Mouse (Mus musculus): ENCODE measurements around the gene Dars. TPM values are rescaled to one million over a fixed set of nuclear protein-coding genes. Genes with fewer than 3 reads are reported as not detected.
A peak's percentile ranks its signal among the peaks of the same experiment; 100 is the strongest.

Dars gene
- 10 to 100 TPM; 81.5 to 92.3 TPM for total RNA-seq (2021)
- long read RNA-seq, experiment 1, transcript Dars-201 (16 exons, 2,175 nt), result major isoform, 156 of 163 reads
- long read RNA-seq, experiment 1, partial matches to known transcripts, result 2 of 163 reads
- long read RNA-seq, experiment 1, other reads (novel, unspliced or antisense), result 5 of 163 reads
- long read RNA-seq, experiment 2, transcript Dars-201 (16 exons, 2,175 nt), result major isoform, 52 of 55 reads
- long read RNA-seq, experiment 2, partial matches to known transcripts, result 3 of 55 reads
- long read RNA-seq, experiment 2, other reads (novel, unspliced or antisense), result 0 of 55 reads

GRCm38 (mm10) chr1:128416584-128417532, at the start of gene Dars:
Dars (minus strand) TSS chr1:128417368.
- peak; percentile 98 for DNase-seq

- no peak for DNase-seq
These were observed 49.7 kb upstream of the Dars start for GRCm38 (mm10) chr1:128466828-128467227.

- no peak for DNase-seq
These were observed 46.3 kb upstream of the Dars start for GRCm38 (mm10) chr1:128463478-128463877.

- DNase-seq, result no peak
These were observed 45.2 kb upstream of the Dars start for GRCm38 (mm10) chr1:128462389-128462788.

- no peak for DNase-seq
These were observed 43.6 kb upstream of the Dars start for GRCm38 (mm10) chr1:128460780-128461179.

GRCm38 (mm10) chr1:128459439-128459838, 42.3 kb upstream of the Dars start:
- DNase-seq, result no peak

GRCm38 (mm10) chr1:128459011-128459410, 41.8 kb upstream of the Dars start:
- no peak for DNase-seq

GRCm38 (mm10) chr1:128456844-128457445, 39.8 kb upstream of the Dars start:
- DNase-seq, result peak; percentile 42

GRCm38 (mm10) chr1:128456271-128456670, 39.1 kb upstream of the Dars start:
- no peak for DNase-seq

GRCm38 (mm10) chr1:128452210-128452609, 35.0 kb upstream of the Dars start:
- DNase-seq, result no peak

- no peak for DNase-seq
These were observed 34.0 kb upstream of the Dars start for GRCm38 (mm10) chr1:128451183-128451582.

GRCm38 (mm10) chr1:128447206-128447902, 30.2 kb upstream of the Dars start:
- no peak for DNase-seq

GRCm38 (mm10) chr1:128443890-128444839, 27.0 kb upstream of the Dars start:
- DNase-seq, result no peak

GRCm38 (mm10) chr1:128441129-128441473, 23.9 kb upstream of the Dars start:
- DNase-seq, result no peak

- no peak for DNase-seq
These were observed 23.4 kb upstream of the Dars start for GRCm38 (mm10) chr1:128440386-128441128.

- DNase-seq, result no peak
These were observed 22.4 kb upstream of the Dars start for GRCm38 (mm10) chr1:128439618-128440017.

GRCm38 (mm10) chr1:128438526-128438925, 21.4 kb upstream of the Dars start:
- DNase-seq, result no peak

- no peak for DNase-seq
These were observed 20.1 kb upstream of the Dars start for GRCm38 (mm10) chr1:128437276-128437675.

- DNase-seq, result no peak
These were observed 18.8 kb upstream of the Dars start for GRCm38 (mm10) chr1:128436015-128436414.

GRCm38 (mm10) chr1:128435551-128435950, 18.4 kb upstream of the Dars start:
- no peak for DNase-seq

All from adrenal gland, postnatal 10 days (tissue).